9 mouse cellular contexts compared by ENCODE assay signal in genomic region chr4:58670107-58670905, GRCm38 (mm10).
DNase-seq lines count a peak whose midpoint lies in the region; ATAC-seq and TF ChIP-seq lines count a peak whose summit lies in the region.
"Had no signal": no experiment of that assay in that cellular context is flagged by ENCODE, and none has a peak within 500 bp of the region (broad histone marks: within the 10 kb centered on the region; RNA-seq: fewer than 3 reads in every experiment).

No protein-coding gene starts in this region.

- no peak for TF ChIP-seq CTCF in hindbrain, postnatal 0 days (IDR thresholded peaks at IDR 0.05; ENCODE audit: low read depth)

- H3K9me3 ChIP-seq in hindbrain, postnatal 0 days (ENCODE audit: low read length) = no peaks in the 10 kb centered on the region
- H3K9me3 ChIP-seq in midbrain, embryonic 10.5 days (replicated peaks) = no peaks in the 10 kb centered on the region

- peak overlapping the region; percentile 38 for H3K4me2 ChIP-seq in hindbrain, postnatal 0 days (ENCODE audit: low read depth, low read length)

- no peak overlapping the region for H3K9ac ChIP-seq in hindbrain, postnatal 0 days (replicated peaks; ENCODE audit: low read length)

- DNase-seq in cerebellum, postnatal 14 days = peak; percentile 20 to 51
- DNase-seq in cerebellum, adult 18-20 months = no peak
- peak; percentile 67 for DNase-seq in embryo, embryonic 10 days (ENCODE audit: low spot score)
- DNase-seq in hindbrain, postnatal 0 days (ENCODE audit: low spot score) = peak; percentile 56
- peak; percentile 29 for DNase-seq in midbrain, embryonic 10.5 days (ENCODE audit: low spot score)
- DNase-seq in urinary bladder, postnatal 14 days (ENCODE audit: low spot score) = no peak
- no peak for DNase-seq in thymus, postnatal 14 days
- no peak for DNase-seq in right cerebral cortex, adult 2 months (ENCODE audit: low spot score in 2 of 2)

- 0 out of 2 replicates have a peak, but pooled peaks have one; percentile 49 for ATAC-seq in hindbrain, postnatal 0 days

- H3K27ac ChIP-seq in hindbrain, postnatal 0 days = no peak overlapping the region
- H3K27ac ChIP-seq in midbrain, embryonic 10.5 days (replicated peaks) = peak overlapping the region; percentile 58
- H3K27ac ChIP-seq: macrophage had no signal

- H3K27me3 ChIP-seq in hindbrain, postnatal 0 days (ENCODE audit: insufficient read depth, low read length) = no peaks in the 10 kb centered on the region
- H3K27me3 ChIP-seq in midbrain, embryonic 10.5 days (ENCODE audit: low read depth, poor library complexity, severe bottlenecking) = no peaks in the 10 kb centered on the region

- 31% methylated on average over 15 of the region's 15 CpGs for WGBS in hindbrain, postnatal 0 days
- 50% methylated on average over 15 of the region's 15 CpGs for WGBS in midbrain, embryonic 10.5 days

- H3K36me3 ChIP-seq in hindbrain, postnatal 0 days (ENCODE audit: insufficient read depth, low read length) = no peaks in the 10 kb centered on the region
- no peaks in the 10 kb centered on the region for H3K36me3 ChIP-seq in midbrain, embryonic 10.5 days

- H3K4me3 ChIP-seq in hindbrain, postnatal 0 days (ENCODE audit: low read length) = no peak overlapping the region
- H3K4me3 ChIP-seq in midbrain, embryonic 10.5 days = peak overlapping the region; percentile 18; the same call in 1 of the 2 replicates

- H3K4me1 ChIP-seq in hindbrain, postnatal 0 days (ENCODE audit: insufficient read depth, low read length) = no peaks in the 10 kb centered on the region
- H3K4me1 ChIP-seq in midbrain, embryonic 10.5 days = peaks cover 15% of the 10 kb centered on the region

Comparison
In these comparisons a context has a peak if more than half of its experiments do, and no peak if none do; other contexts are left out.
1. DNase-seq: peak in cerebellum, postnatal 14 days (2 of 2), embryo, embryonic 10 days (single experiment), hindbrain, postnatal 0 days (single experiment) and midbrain, embryonic 10.5 days (single experiment); none in cerebellum, adult 18-20 months (0 of 2), urinary bladder, postnatal 14 days (single experiment), thymus, postnatal 14 days (single experiment) and right cerebral cortex, adult 2 months (0 of 2).